Mouse (Mus musculus) lung, postnatal 14 days (tissue): Measurements from ENCODE around the gene Col7a1.
A peak's percentile ranks its signal among the peaks of the same experiment; 100 is the strongest.

ENCODE experiments used
- DNase-seq: peaks from one replicate; pipeline ENCODE4 v3.0.0; 2021

The Col7a1 gene

GRCm38 (mm10) chr9:108987704-108988350 is 34.4 kb downstream of the Col7a1 start:
- peak; percentile 46 for DNase-seq

- DNase-seq: no peak
Observed at GRCm38 (mm10) chr9:108989802-108990461, 36.5 kb downstream of the Col7a1 start.

GRCm38 (mm10) chr9:108990462-108990820 is 37.1 kb downstream of the Col7a1 start:
- no peak for DNase-seq

GRCm38 (mm10) chr9:108991428-108992084 is 38.2 kb downstream of the Col7a1 start, which contains the start of gene Pfkfb4:
Pfkfb4 (plus strand) TSS chr9:108991778.
- peak; percentile 96 for DNase-seq

- no peak for DNase-seq
Observed at GRCm38 (mm10) chr9:108992085-108992469, 38.7 kb downstream of the Col7a1 start.

DNA sequence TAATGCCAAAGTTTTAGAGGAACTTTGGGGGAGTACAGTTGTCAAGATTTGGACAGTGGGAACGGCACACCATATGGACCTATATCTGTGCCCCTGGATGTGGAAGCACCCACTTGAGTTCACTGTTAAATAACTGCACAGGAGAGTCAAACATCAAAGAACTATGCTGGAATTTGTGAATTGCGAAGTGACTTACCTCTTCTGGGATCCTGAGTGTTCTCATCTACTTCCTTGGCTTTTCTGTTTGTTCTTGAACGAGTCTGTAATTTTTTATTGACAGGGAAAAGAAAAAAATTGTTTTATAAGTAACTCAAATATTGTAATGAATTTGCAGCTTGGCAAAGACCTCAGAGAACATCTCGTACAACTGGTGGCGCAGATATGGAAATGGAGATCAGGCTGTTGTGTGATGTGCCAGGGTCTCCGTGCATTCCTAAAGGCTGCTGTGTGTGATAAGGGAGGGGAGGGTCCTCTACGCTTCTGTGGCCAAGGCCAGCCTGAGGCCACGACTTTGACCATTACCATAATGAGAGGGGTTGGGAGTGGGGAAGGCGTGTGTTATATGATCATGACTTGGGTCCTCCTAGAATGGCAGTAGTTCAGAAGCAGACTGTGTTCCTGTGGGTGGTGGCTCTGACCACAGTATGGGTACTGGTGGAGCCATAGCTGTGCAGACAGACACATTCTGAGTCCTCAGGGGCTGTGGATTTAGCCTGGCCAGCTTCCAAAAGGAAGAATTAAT is 39.4 kb downstream of the Col7a1 start:
- DNase-seq: no peak

- DNase-seq: no peak
Observed at GRCm38 (mm10) chr9:108996411-108996810, 43.0 kb downstream of the Col7a1 start.

DNA sequence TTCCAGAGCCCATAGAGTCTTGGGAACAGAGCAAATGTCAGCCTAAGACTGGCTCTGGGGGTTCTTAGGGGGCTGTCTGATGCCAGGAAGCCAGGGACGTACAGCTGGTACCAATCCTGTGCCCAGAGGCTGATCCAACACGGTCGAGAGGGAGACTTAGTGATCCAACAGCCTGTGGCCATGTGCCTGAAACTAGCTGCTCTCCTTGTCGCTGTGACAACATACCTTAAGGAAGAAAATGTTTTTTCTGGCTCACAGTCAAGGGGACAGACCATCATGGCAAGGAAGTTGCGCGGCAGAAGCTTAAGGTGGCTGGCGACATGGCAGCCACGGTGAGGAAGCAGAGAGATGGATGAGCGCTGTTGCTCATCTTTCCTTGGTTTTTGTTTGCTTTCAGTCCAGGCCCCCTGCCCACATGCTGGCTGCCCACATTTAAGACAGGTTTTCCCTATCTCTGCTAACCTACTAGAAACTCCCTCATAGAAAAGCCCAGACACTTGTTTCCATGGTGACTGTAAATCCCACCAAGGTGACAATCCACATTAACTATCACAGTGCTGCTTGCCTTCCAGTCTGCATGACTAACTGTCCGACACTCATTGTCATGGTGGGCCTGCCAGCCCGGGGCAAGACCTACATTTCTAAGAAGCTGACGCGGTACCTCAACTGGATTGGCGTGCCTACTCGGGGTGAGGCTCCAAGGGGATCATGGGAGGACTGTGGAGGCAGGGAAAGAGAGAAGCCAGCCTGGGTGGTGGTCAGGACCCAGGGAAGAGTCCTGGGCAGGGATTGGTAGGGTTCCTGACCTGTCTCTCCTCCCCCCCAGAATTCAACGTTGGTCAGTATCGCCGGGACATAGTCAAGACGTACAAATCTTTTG is 45.1 kb downstream of the Col7a1 start:
- no peak for DNase-seq

DNA sequence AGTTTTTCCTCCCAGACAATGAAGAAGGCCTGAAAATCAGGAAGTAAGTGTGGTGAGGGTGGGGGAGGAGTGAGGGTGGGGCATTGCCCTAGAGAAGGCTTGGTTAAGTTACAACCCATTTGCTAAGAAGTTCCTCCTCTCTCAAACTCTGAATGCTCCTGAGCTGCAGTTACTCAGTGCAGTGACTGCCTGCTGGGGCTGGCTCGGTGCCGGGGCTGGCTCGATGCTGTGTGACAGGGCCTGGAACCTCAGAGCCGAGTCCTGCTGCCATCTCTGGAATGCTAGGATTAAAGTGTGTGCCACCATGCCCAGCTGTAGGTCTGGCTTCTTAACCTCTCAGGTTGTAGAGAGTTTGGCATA is 45.8 kb downstream of the Col7a1 start:
- DNase-seq: no peak

- DNase-seq: peak; percentile 72
Observed at GRCm38 (mm10) chr9:109000726-109001125, 47.3 kb downstream of the Col7a1 start.

DNA sequence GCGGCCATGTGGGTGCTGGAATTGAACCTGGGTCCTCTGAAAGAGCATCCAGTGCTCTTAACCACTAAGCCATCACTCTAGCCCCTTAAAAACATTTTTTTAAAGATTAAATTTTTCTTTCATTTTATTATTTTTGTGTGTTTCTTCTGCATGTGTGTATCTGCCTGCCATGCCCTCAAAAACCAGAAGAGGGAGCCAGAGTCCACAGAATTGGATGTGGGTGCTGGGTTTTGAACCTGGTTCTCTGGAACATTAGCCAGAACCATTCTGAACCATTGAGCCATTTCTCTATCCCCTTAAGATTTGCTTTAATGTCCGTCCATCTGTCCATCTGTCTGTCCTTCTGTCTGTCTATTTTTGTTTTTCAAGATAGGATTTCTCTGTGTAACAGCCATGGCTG is 49.8 kb downstream of the Col7a1 start:
- DNase-seq: peak; percentile 64

- no peak for DNase-seq
Observed at GRCm38 (mm10) chr9:109007025-109007780, 53.8 kb downstream of the Col7a1 start.

- no peak for DNase-seq
Observed at GRCm38 (mm10) chr9:109008081-109008480, 54.7 kb downstream of the Col7a1 start.

DNA sequence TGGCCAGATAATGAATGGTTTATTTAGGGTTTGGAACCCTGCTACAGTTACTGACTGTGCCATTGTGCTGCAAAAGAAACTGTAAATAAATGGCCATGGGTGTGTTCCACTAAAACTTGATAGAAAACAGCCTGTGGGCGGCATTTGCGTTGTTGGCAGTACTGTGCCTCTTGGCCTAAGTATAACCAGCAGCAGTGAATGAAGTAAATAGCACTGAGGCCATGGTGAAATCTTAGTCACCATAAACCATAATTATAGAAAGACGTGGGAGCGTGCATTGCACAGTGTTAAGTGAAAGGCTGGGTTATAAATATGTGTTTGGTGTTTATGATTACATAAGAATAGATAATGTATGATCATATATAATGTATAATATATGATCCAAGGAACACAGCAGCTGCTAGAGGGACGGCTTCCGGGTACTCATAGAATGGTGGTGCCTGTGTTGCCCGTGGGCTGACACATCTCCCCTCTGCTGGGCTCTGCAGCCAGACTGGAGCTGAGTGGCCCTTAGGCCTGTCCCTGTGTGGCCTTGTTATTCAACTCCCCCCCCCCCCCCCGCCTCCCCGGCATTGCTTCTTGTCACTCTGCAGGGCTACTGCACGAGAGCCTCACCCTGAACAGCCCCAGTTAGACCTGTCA is 55.7 kb downstream of the Col7a1 start:
- no peak for DNase-seq

- DNase-seq: no peak
Observed at GRCm38 (mm10) chr9:109009636-109010315, 56.4 kb downstream of the Col7a1 start.

- no peak for DNase-seq
Observed at GRCm38 (mm10) chr9:109010316-109010690, 56.9 kb downstream of the Col7a1 start.

GRCm38 (mm10) chr9:109015397-109015796 is 62.0 kb downstream of the Col7a1 start:
- DNase-seq: no peak

- DNase-seq: no peak
Observed at GRCm38 (mm10) chr9:109016973-109017604, 63.7 kb downstream of the Col7a1 start.

DNA sequence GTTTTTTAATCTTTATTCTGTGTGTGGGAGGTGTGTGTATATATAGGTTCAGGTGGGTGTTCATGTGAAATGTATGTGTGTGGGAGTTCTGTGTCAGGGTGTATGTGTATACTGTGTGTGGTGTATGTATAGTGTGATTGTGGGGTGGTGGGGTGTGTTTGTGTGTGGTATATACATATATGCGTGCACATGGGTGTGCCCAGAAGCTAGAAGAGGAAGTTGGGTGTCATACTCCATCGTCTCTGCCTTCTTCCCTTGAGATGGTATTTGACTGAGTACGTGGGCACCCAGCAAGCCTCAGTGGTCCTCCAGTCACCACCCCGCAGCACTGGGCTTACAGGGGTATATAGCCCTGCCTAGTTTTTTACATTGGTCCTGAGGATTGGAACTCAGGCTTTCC is 68.0 kb downstream of the Col7a1 start:
- DNase-seq: no peak
